Mouse (Mus musculus) ES-Bruce4 (cell line): ENCODE data around the gene Pdcd10. TPM values are rescaled to one million over a fixed set of nuclear protein-coding genes. Genes with fewer than 3 reads are reported as not detected.

Experiments used
- H3K27ac ChIP-seq: 2 replicates; pipeline ENCODE4 v1.5.1; 2012; ENCODE audit warnings: low read length, inconsistent platforms; ENCODE audit not compliant: insufficient read depth
- H3K27me3 ChIP-seq: 2 replicates; pipeline ENCODE4 v1.6.1; 2012; ENCODE audit warnings: mild to moderate bottlenecking, low read length, inconsistent platforms; ENCODE audit not compliant: control insufficient read depth, poor library complexity, insufficient read depth, severe bottlenecking
- H3K36me3 ChIP-seq: 2 replicates; pipeline ENCODE4 v1.6.1; 2012; ENCODE audit warnings: inconsistent platforms, mild to moderate bottlenecking, low read length, moderate library complexity; ENCODE audit not compliant: control insufficient read depth, poor library complexity, insufficient read depth, severe bottlenecking
- H3K4me1 ChIP-seq: one replicate; pipeline ENCODE4 v1.8.1; 2011; ENCODE audit warnings: low read length; ENCODE audit not compliant: control insufficient read depth, insufficient read depth
- H3K4me3 ChIP-seq: 2 replicates; pipeline ENCODE4 v1.5.1; 2011; ENCODE audit warnings: low read depth, mild to moderate bottlenecking, low read length
- H3K9ac ChIP-seq: 2 replicates; pipeline ENCODE4 v1.6.1; 2012; ENCODE audit warnings: low read depth, mild to moderate bottlenecking, inconsistent platforms; ENCODE audit not compliant: poor library complexity, severe bottlenecking
- H3K9me3 ChIP-seq: replicated peaks from 2 replicates; pipeline ENCODE4 v1.6.1; 2012; ENCODE audit warnings: mild to moderate bottlenecking, low read length, inconsistent platforms; ENCODE audit not compliant: control insufficient read depth, poor library complexity, insufficient read depth, severe bottlenecking
- CTCF ChIP-seq: IDR thresholded peaks from one replicate; pipeline ENCODE4 v1.8.1; 2011; ENCODE audit warnings: low read depth, low read length
- EP300 ChIP-seq: IDR thresholded peaks from 2 replicates; pipeline ENCODE4 v1.6.1; 2011; ENCODE audit warnings: low read depth, low read length; ENCODE audit not compliant: insufficient read depth
- POLR2A ChIP-seq: IDR thresholded peaks from one replicate; pipeline ENCODE4 v1.8.1; 2011; ENCODE audit warnings: low read length; ENCODE audit not compliant: insufficient read depth
- polyA plus RNA-seq: library from polyadenylated mRNA; stranded (reverse); fragments of >200 nt; gene quantifications from 2 replicates; pipeline ENCODE4 v1.2.4, GENCODE M21; 2011; ENCODE audit warnings: low read depth; ENCODE audit not compliant: missing spikeins, insufficient read depth, insufficient read length

Gene Pdcd10
- polyA plus RNA-seq, 1 experiment: 119 TPM

GRCm38 (mm10) chr3:75534045-75534834 lies 22.4 kb downstream of the Pdcd10 start:
- H3K9me3 ChIP-seq: no peaks in the 10 kb centered on the region
- H3K9ac ChIP-seq: no peak overlapping the region
- no peak overlapping the region for H3K4me3 ChIP-seq
- H3K36me3 ChIP-seq: peaks cover 4% of the 10 kb centered on the region
- H3K27me3 ChIP-seq: no peaks in the 10 kb centered on the region
- TF ChIP-seq POLR2A (no peak), EP300 (no peak), CTCF (no peak)
- no peak overlapping the region for H3K27ac ChIP-seq
- no peaks in the 10 kb centered on the region for H3K4me1 ChIP-seq

GRCm38 (mm10) chr3:75531074-75531473 lies 25.6 kb downstream of the Pdcd10 start:
- Histone ChIP-seq H3K36me3 (peaks cover 11% of the 10 kb centered on the region), H3K27me3 (no peaks in the 10 kb centered on the region), H3K27ac (no peak overlapping the region), H3K9ac (no peak overlapping the region), H3K4me3 (no peak overlapping the region), H3K9me3 (no peaks in the 10 kb centered on the region), H3K4me1 (no peaks in the 10 kb centered on the region)
- TF ChIP-seq POLR2A (no peak), EP300 (no peak), CTCF (no peak)

GRCm38 (mm10) chr3:75522527-75522926 lies 34.1 kb downstream of the Pdcd10 start:
- no peak for TF ChIP-seq EP300
- TF ChIP-seq CTCF: no peak
- no peak for TF ChIP-seq POLR2A
- Histone ChIP-seq H3K36me3 (peaks cover 12% of the 10 kb centered on the region), H3K9ac (no peak overlapping the region), H3K4me3 (no peak overlapping the region), H3K9me3 (no peaks in the 10 kb centered on the region), H3K27ac (no peak overlapping the region), H3K27me3 (no peaks in the 10 kb centered on the region), H3K4me1 (no peaks in the 10 kb centered on the region)

- peaks cover 4% of the 10 kb centered on the region for H3K36me3 ChIP-seq
- H3K4me3 ChIP-seq: no peak overlapping the region
- no peak for TF ChIP-seq POLR2A
- TF ChIP-seq CTCF: no peak
- no peak for TF ChIP-seq EP300
- no peak overlapping the region for H3K9ac ChIP-seq
- H3K27me3 ChIP-seq: no peaks in the 10 kb centered on the region
- H3K9me3 ChIP-seq: no peaks in the 10 kb centered on the region
- no peaks in the 10 kb centered on the region for H3K4me1 ChIP-seq
- no peak overlapping the region for H3K27ac ChIP-seq
Measured at GRCm38 (mm10) chr3:75521314-75521713, 35.3 kb downstream of the Pdcd10 start.

- H3K36me3 ChIP-seq: peaks cover 4% of the 10 kb centered on the region
- TF ChIP-seq EP300 (no peak), CTCF (peak; percentile 5), POLR2A (no peak)
- no peak overlapping the region for H3K4me3 ChIP-seq
- H3K4me1 ChIP-seq: no peaks in the 10 kb centered on the region
- H3K27me3 ChIP-seq: no peaks in the 10 kb centered on the region
- no peak overlapping the region for H3K9ac ChIP-seq
- no peaks in the 10 kb centered on the region for H3K9me3 ChIP-seq
- no peak overlapping the region for H3K27ac ChIP-seq
Measured at GRCm38 (mm10) chr3:75517631-75518250, 38.9 kb downstream of the Pdcd10 start.
